Mouse (Mus musculus): Measurements from ENCODE around the gene Acbd4. TPM values are rescaled to one million over a fixed set of nuclear protein-coding genes. Genes with fewer than 3 reads are reported as not detected.

Acbd4 gene
- polyA plus RNA-seq, 1 experiment from 2014 or later, result 28.6 TPM

- Histone ChIP-seq H3K27me3 (ENCODE audit: control insufficient read depth, insufficient read depth, low read length) (no peaks in the 10 kb centered on the region), H3K9me3 (ENCODE audit: control insufficient read depth, low read length) (no peaks in the 10 kb centered on the region), H3K36me3 (ENCODE audit: control insufficient read depth, insufficient read depth, low read length) (peaks cover 4% of the 10 kb centered on the region), H3K27ac (replicated peaks) (no peak overlapping the region), H3K9ac (ENCODE audit: low read length) (no peak overlapping the region), H3K4me2 (replicated peaks; ENCODE audit: low read depth) (no peak overlapping the region), H3K4me1 (replicated peaks; ENCODE audit: control insufficient read depth, insufficient read depth) (peaks cover 3% of the 10 kb centered on the region), H3K4me3 (ENCODE audit: low read depth, low read length) (no peak overlapping the region)
- ATAC-seq (ENCODE audit: low FRiP score, low TSS enrichment) (no peak), DNase-seq (ENCODE audit: low spot score) (no peak)
- WGBS, result 56% methylated on average over 14 of the region's 14 CpGs
- no peak for TF ChIP-seq CTCF (IDR thresholded peaks at IDR 0.05; ENCODE audit: low read depth)
Observed at GRCm38 (mm10) chr11:103105180-103105725, 3.8 kb downstream of the Acbd4 start.

GRCm38 (mm10) chr11:103105810-103106209 is 4.3 kb downstream of the Acbd4 start:
- WGBS, result 87% methylated on average over 6 of the region's 6 CpGs
- H3K36me3 ChIP-seq (ENCODE audit: control insufficient read depth, insufficient read depth, low read length), result peaks cover 4% of the 10 kb centered on the region
- H3K4me2 ChIP-seq (replicated peaks; ENCODE audit: low read depth), result no peak overlapping the region
- no peak overlapping the region for H3K4me3 ChIP-seq (ENCODE audit: low read depth, low read length)
- no peaks in the 10 kb centered on the region for H3K27me3 ChIP-seq (ENCODE audit: control insufficient read depth, insufficient read depth, low read length)
- TF ChIP-seq CTCF (IDR thresholded peaks at IDR 0.05; ENCODE audit: low read depth) (no peak), EP300 (optimal IDR thresholded peaks at IDR 0.05) (no peak)
- H3K9me3 ChIP-seq (ENCODE audit: control insufficient read depth, low read length), result no peaks in the 10 kb centered on the region
- H3K9ac ChIP-seq (ENCODE audit: low read length), result no peak overlapping the region
- H3K4me1 ChIP-seq (replicated peaks; ENCODE audit: control insufficient read depth, insufficient read depth), result peaks cover 3% of the 10 kb centered on the region
- ATAC-seq (ENCODE audit: low FRiP score, low TSS enrichment) (no peak), DNase-seq (ENCODE audit: low spot score) (no peak)
- H3K27ac ChIP-seq (replicated peaks), result no peak overlapping the region

GRCm38 (mm10) chr11:103106386-103106785 is 4.9 kb downstream of the Acbd4 start:
- ATAC-seq (ENCODE audit: low FRiP score, low TSS enrichment), result no peak
- no peak for TF ChIP-seq EP300 (optimal IDR thresholded peaks at IDR 0.05)
- TF ChIP-seq CTCF (IDR thresholded peaks at IDR 0.05; ENCODE audit: low read depth), result no peak
- Histone ChIP-seq H3K4me1 (replicated peaks; ENCODE audit: control insufficient read depth, insufficient read depth) (peaks cover 5% of the 10 kb centered on the region), H3K4me3 (ENCODE audit: low read depth, low read length) (no peak overlapping the region), H3K36me3 (ENCODE audit: control insufficient read depth, insufficient read depth, low read length) (peaks cover 4% of the 10 kb centered on the region), H3K4me2 (replicated peaks; ENCODE audit: low read depth) (no peak overlapping the region), H3K27me3 (ENCODE audit: control insufficient read depth, insufficient read depth, low read length) (no peaks in the 10 kb centered on the region), H3K9ac (ENCODE audit: low read length) (no peak overlapping the region), H3K9me3 (ENCODE audit: control insufficient read depth, low read length) (no peaks in the 10 kb centered on the region), H3K27ac (replicated peaks) (no peak overlapping the region)
- no peak for DNase-seq (ENCODE audit: low spot score)
- WGBS, result 63% methylated on average over 4 of the region's 4 CpGs

- no peak for ATAC-seq (ENCODE audit: low FRiP score, low TSS enrichment)
- no peaks in the 10 kb centered on the region for H3K27me3 ChIP-seq (ENCODE audit: control insufficient read depth, insufficient read depth, low read length)
Observed at GRCm38 (mm10) chr11:103111301-103111700, 9.8 kb downstream of the Acbd4 start.

GRCm38 (mm10) chr11:103111881-103112551 is 10.5 kb downstream of the Acbd4 start:
- peak; percentile 69 for DNase-seq (ENCODE audit: low spot score)
- no peak for ATAC-seq (ENCODE audit: low FRiP score, low TSS enrichment)
- Histone ChIP-seq H3K4me3 (ENCODE audit: low read depth, low read length) (peak overlapping the region; percentile 36), H3K36me3 (ENCODE audit: control insufficient read depth, insufficient read depth, low read length) (no peaks in the 10 kb centered on the region), H3K27me3 (ENCODE audit: control insufficient read depth, insufficient read depth, low read length) (no peaks in the 10 kb centered on the region), H3K9me3 (ENCODE audit: control insufficient read depth, low read length) (no peaks in the 10 kb centered on the region), H3K4me1 (replicated peaks; ENCODE audit: control insufficient read depth, insufficient read depth) (peaks cover 18% of the 10 kb centered on the region), H3K4me2 (replicated peaks; ENCODE audit: low read depth) (peak overlapping the region; percentile 70), H3K9ac (ENCODE audit: low read length) (peak overlapping the region; percentile 69), H3K27ac (replicated peaks) (peak overlapping the region; percentile 91)
- peak; percentile 47 for TF ChIP-seq EP300 (optimal IDR thresholded peaks at IDR 0.05)
- no peak for TF ChIP-seq CTCF (IDR thresholded peaks at IDR 0.05; ENCODE audit: low read depth)
- 2% methylated on average over 28 of the region's 28 CpGs for WGBS

More at GRCm38 (mm10) chr11:103111301-103111700, 9.8 kb downstream of the Acbd4 start:
- Histone ChIP-seq H3K36me3 (ENCODE audit: control insufficient read depth, insufficient read depth, low read length) (peaks cover 4% of the 10 kb centered on the region; the same call in 1 of the 2 replicates), H3K4me2 (replicated peaks; ENCODE audit: low read depth) (peak overlapping the region; percentile 70), H3K27ac (replicated peaks) (peak overlapping the region; percentile 91), H3K4me3 (ENCODE audit: low read depth, low read length) (peak overlapping the region; percentile 36), H3K9ac (ENCODE audit: low read length) (peak overlapping the region; percentile 69), H3K4me1 (replicated peaks; ENCODE audit: control insufficient read depth, insufficient read depth) (peaks cover 18% of the 10 kb centered on the region), H3K9me3 (ENCODE audit: control insufficient read depth, low read length) (no peaks in the 10 kb centered on the region)
- TF ChIP-seq EP300 (optimal IDR thresholded peaks at IDR 0.05) (no peak), CTCF (IDR thresholded peaks at IDR 0.05; ENCODE audit: low read depth) (no peak)
- WGBS, result 34% methylated on average over 10 of the region's 10 CpGs
- DNase-seq (ENCODE audit: low spot score), result peak; percentile 20

GRCm38 (mm10) chr11:103112552-103112912 is 11.1 kb downstream of the Acbd4 start:
- peak overlapping the region; percentile 36 for H3K4me3 ChIP-seq (ENCODE audit: low read depth, low read length)
- no peak for TF ChIP-seq CTCF (IDR thresholded peaks at IDR 0.05; ENCODE audit: low read depth)
- TF ChIP-seq EP300 (optimal IDR thresholded peaks at IDR 0.05), result no peak
- no peak for ATAC-seq (ENCODE audit: low FRiP score, low TSS enrichment)

More at GRCm38 (mm10) chr11:103112552-103112912, 11.1 kb downstream of the Acbd4 start:
- H3K36me3 ChIP-seq (ENCODE audit: control insufficient read depth, insufficient read depth, low read length), result no peaks in the 10 kb centered on the region
- 25% methylated on average over 9 of the region's 9 CpGs for WGBS
- H3K9me3 ChIP-seq (ENCODE audit: control insufficient read depth, low read length), result no peaks in the 10 kb centered on the region
- peak overlapping the region; percentile 91 for H3K27ac ChIP-seq (replicated peaks)
- H3K9ac ChIP-seq (ENCODE audit: low read length), result peak overlapping the region; percentile 69
- no peak for DNase-seq (ENCODE audit: low spot score)
- H3K4me2 ChIP-seq (replicated peaks; ENCODE audit: low read depth), result peak overlapping the region; percentile 70
- H3K4me1 ChIP-seq (replicated peaks; ENCODE audit: control insufficient read depth, insufficient read depth), result peaks cover 18% of the 10 kb centered on the region
- no peaks in the 10 kb centered on the region for H3K27me3 ChIP-seq (ENCODE audit: control insufficient read depth, insufficient read depth, low read length)

Data from stomach, postnatal 0 days (tissue).